23 mouse cellular contexts compared by ENCODE assay signal in genomic region chr2:65908526-65908925, GRCm38 (mm10).
DNase-seq lines count a peak whose midpoint lies in the region; ATAC-seq and TF ChIP-seq lines count a peak whose summit lies in the region.
"Had no signal": no experiment of that assay in that cellular context is flagged by ENCODE, and none has a peak within 500 bp of the region (broad histone marks: within the 10 kb centered on the region; RNA-seq: fewer than 3 reads in every experiment).

No protein-coding gene starts in this region.

- H3K36me3 ChIP-seq in midbrain, embryonic 13.5 days: no peaks in the 10 kb centered on the region
- no peaks in the 10 kb centered on the region for H3K36me3 ChIP-seq in midbrain, embryonic 10.5 days
- H3K36me3 ChIP-seq in hindbrain, embryonic 10.5 days: no peaks in the 10 kb centered on the region
- H3K36me3 ChIP-seq in hindbrain, postnatal 0 days (ENCODE audit: insufficient read depth, low read length): no peaks in the 10 kb centered on the region
- H3K36me3 ChIP-seq: embryonic facial prominence, embryonic 10.5 days; forebrain, embryonic 12.5 days; heart, embryonic 15.5 days had no signal

- H3K9ac ChIP-seq in midbrain, embryonic 13.5 days (replicated peaks): no peak overlapping the region
- no peak overlapping the region for H3K9ac ChIP-seq in hindbrain, postnatal 0 days (replicated peaks; ENCODE audit: low read length)
- H3K9ac ChIP-seq: forebrain, embryonic 12.5 days; heart, embryonic 15.5 days had no signal

- H3K4me2 ChIP-seq in midbrain, embryonic 13.5 days (replicated peaks): no peak overlapping the region
- H3K4me2 ChIP-seq in hindbrain, postnatal 0 days (ENCODE audit: low read depth, low read length): no peak overlapping the region
- H3K4me2 ChIP-seq: forebrain, embryonic 12.5 days; heart, embryonic 15.5 days had no signal

- H3K9me3 ChIP-seq in midbrain, embryonic 13.5 days: no peaks in the 10 kb centered on the region
- H3K9me3 ChIP-seq in midbrain, embryonic 10.5 days (replicated peaks): no peaks in the 10 kb centered on the region
- no peaks in the 10 kb centered on the region for H3K9me3 ChIP-seq in hindbrain, embryonic 10.5 days
- no peaks in the 10 kb centered on the region for H3K9me3 ChIP-seq in hindbrain, postnatal 0 days (ENCODE audit: low read length)
- H3K9me3 ChIP-seq: embryonic facial prominence, embryonic 10.5 days; forebrain, embryonic 12.5 days; heart, embryonic 15.5 days had no signal

- ATAC-seq in midbrain, embryonic 13.5 days: no peak
- ATAC-seq in hindbrain, postnatal 0 days: no peak
- ATAC-seq in cerebellum, adult (ENCODE audit: insufficient number of reproducible peaks, low FRiP score, low TSS enrichment): no peak
- ATAC-seq: lung, postnatal 0 days; Patski had no signal

- peaks cover 25% of the 10 kb centered on the region for H3K4me1 ChIP-seq in midbrain, embryonic 13.5 days (replicated peaks)
- peaks cover 40% of the 10 kb centered on the region for H3K4me1 ChIP-seq in midbrain, embryonic 10.5 days
- H3K4me1 ChIP-seq in hindbrain, embryonic 10.5 days (replicated peaks): peaks cover 50% of the 10 kb centered on the region
- 0 out of 2 replicates have a peak, but pooled peaks cover 6% of the 10 kb centered on the region for H3K4me1 ChIP-seq in hindbrain, postnatal 0 days (ENCODE audit: insufficient read depth, low read length)

- H3K4me3 ChIP-seq in midbrain, embryonic 13.5 days (replicated peaks): no peak overlapping the region
- H3K4me3 ChIP-seq in midbrain, embryonic 10.5 days: no peak overlapping the region
- no peak overlapping the region; the same call in 1 of the 2 replicates for H3K4me3 ChIP-seq in hindbrain, embryonic 10.5 days
- no peak overlapping the region for H3K4me3 ChIP-seq in hindbrain, postnatal 0 days (ENCODE audit: low read length)
- H3K4me3 ChIP-seq: embryonic facial prominence, embryonic 10.5 days; forebrain, embryonic 12.5 days; heart, adult 2 months; heart, embryonic 15.5 days had no signal

- 45% methylated on average over 3 of the region's 3 CpGs for WGBS in midbrain, embryonic 13.5 days
- WGBS in midbrain, embryonic 10.5 days: 47% methylated on average over 3 of the region's 3 CpGs
- 29% methylated on average over 3 of the region's 3 CpGs for WGBS in hindbrain, embryonic 10.5 days
- 52% methylated on average over 3 of the region's 3 CpGs for WGBS in hindbrain, postnatal 0 days

- H3K27ac ChIP-seq in midbrain, embryonic 13.5 days: peak overlapping the region; percentile 8; the same call in 1 of the 2 replicates
- no peak overlapping the region for H3K27ac ChIP-seq in midbrain, embryonic 10.5 days (replicated peaks)
- peak overlapping the region; percentile 53 for H3K27ac ChIP-seq in hindbrain, embryonic 10.5 days
- H3K27ac ChIP-seq in hindbrain, postnatal 0 days: peak overlapping the region; percentile 51; the same call in 1 of the 2 replicates
- H3K27ac ChIP-seq: embryonic facial prominence, embryonic 10.5 days; forebrain, embryonic 12.5 days; heart, adult 2 months; heart, embryonic 15.5 days; kidney, postnatal 0 days had no signal

- no peak for DNase-seq in midbrain, embryonic 10.5 days (ENCODE audit: low spot score)
- peak; percentile 34 for DNase-seq in hindbrain, embryonic 10.5 days (ENCODE audit: low spot score)
- DNase-seq in hindbrain, postnatal 0 days (ENCODE audit: low spot score): no peak
- DNase-seq in urinary bladder, postnatal 14 days (ENCODE audit: low spot score): no peak
- DNase-seq in B cell, adult 2 months: no peak
- DNase-seq: adrenal gland, postnatal 14 days; cerebellum, adult 18-20 months; cerebellum, postnatal 25 days; gastrocnemius, postnatal 14 days; heart, adult 2 months; kidney, adult 18-20 months; left cerebral cortex, postnatal 4 days; liver; right cerebral cortex, postnatal 4 days; thymus, adult 2 months had no signal

- no peak for TF ChIP-seq CTCF in hindbrain, postnatal 0 days (IDR thresholded peaks at IDR 0.05; ENCODE audit: low read depth)

- H3K27me3 ChIP-seq in midbrain, embryonic 13.5 days: no peaks in the 10 kb centered on the region
- H3K27me3 ChIP-seq in midbrain, embryonic 10.5 days (ENCODE audit: low read depth, poor library complexity, severe bottlenecking): no peaks in the 10 kb centered on the region
- H3K27me3 ChIP-seq in hindbrain, embryonic 10.5 days (ENCODE audit: insufficient read depth, poor library complexity, severe bottlenecking): no peaks in the 10 kb centered on the region
- H3K27me3 ChIP-seq in hindbrain, postnatal 0 days (ENCODE audit: insufficient read depth, low read length): no peaks in the 10 kb centered on the region
- H3K27me3 ChIP-seq: forebrain, embryonic 12.5 days; Patski had no signal
